Mouse (Mus musculus) midbrain, postnatal 0 days (tissue): Measurements from ENCODE around the gene Pdzd2. TPM values are rescaled to one million over a fixed set of nuclear protein-coding genes. Genes with fewer than 3 reads are reported as not detected.

ENCODE experiments used
- ATAC-seq: fragments of 200-750 bp; cut with Nextera tagmentation; 2 replicates; pipeline ENCODE4 v1.8.0; 2017; ENCODE audit warnings: moderate number of reproducible peaks, mild to moderate bottlenecking, moderate TSS enrichment, moderate library complexity; ENCODE audit not compliant: low FRiP score
- DNase-seq: peaks from one replicate; pipeline ENCODE4 v3.0.0-alpha.2; 2015; ENCODE audit warnings: low spot score
- H3K27ac ChIP-seq: fragments of 300-500 bp; sonication (generic); 2 replicates; pipeline ENCODE4 v1.5.1; 2014; ENCODE audit warnings: low read depth, mild to moderate bottlenecking, low read length, mixed read lengths
- H3K27me3 ChIP-seq: fragments of 300-500 bp; sonication (generic); 2 replicates; pipeline ENCODE4 v1.6.1; 2014; ENCODE audit warnings: low read length, control low read depth, mixed read lengths; ENCODE audit not compliant: insufficient read depth
- H3K36me3 ChIP-seq: fragments of 300-500 bp; sonication (generic); 2 replicates; pipeline ENCODE4 v1.6.1; 2014; ENCODE audit warnings: low read length, control low read depth, mixed read lengths; ENCODE audit not compliant: insufficient read depth
- H3K4me1 ChIP-seq: fragments of 300-500 bp; sonication (generic); 2 replicates; pipeline ENCODE4 v1.6.1; 2014; ENCODE audit warnings: mild to moderate bottlenecking, control low read depth, antibody characterized with exemption, low read length, mixed read lengths; ENCODE audit not compliant: insufficient read depth
- H3K4me2 ChIP-seq: fragments of 300-500 bp; sonication (generic); 2 replicates; pipeline ENCODE4 v1.6.1; 2014; ENCODE audit warnings: low read depth, mild to moderate bottlenecking, low read length, mixed read lengths; ENCODE audit not compliant: poor library complexity, severe bottlenecking
- H3K4me3 ChIP-seq: fragments of 300-500 bp; sonication (generic); 2 replicates; pipeline ENCODE4 v1.5.1; 2014; ENCODE audit warnings: low read depth, mild to moderate bottlenecking, low read length, moderate library complexity
- H3K9ac ChIP-seq: fragments of 300-500 bp; sonication (generic); replicated peaks from 2 replicates; pipeline ENCODE4 v1.6.1; 2014; ENCODE audit warnings: mild to moderate bottlenecking, low read length, moderate library complexity, mixed read lengths; ENCODE audit not compliant: poor library complexity, severe bottlenecking
- H3K9me3 ChIP-seq: fragments of 300-500 bp; sonication (generic); 2 replicates; pipeline ENCODE4 v1.6.1; 2016; ENCODE audit warnings: low read length, control low read depth
- CTCF ChIP-seq: IDR thresholded peaks from 2 replicates; pipeline ENCODE4 v1.5.1; 2016; ENCODE audit warnings: antibody characterized with exemption, mild to moderate bottlenecking
- WGBS: fragments of 180-500 bp; shearing (Covaris S2); extraction: QIAGEN DNeasy Blood & Tissue Kit; methylation state at CpG from one replicate; pipeline ENCODE4 v1.1.7; 2014; 5-methylcytosine and 5-hydroxymethylcytosine counted together
- polyA plus RNA-seq: library from polyadenylated mRNA; unstranded; fragments of >200 nt; fragmentation: Nextera tagmentation; extraction: Ambion mirVana; gene quantifications from 2 replicates; pipeline ENCODE4 v1.2.1, GENCODE M21; 2015
- total RNA-seq: library from RNA; depleted of rRNA; stranded (reverse); fragments of >200 nt; gene quantifications from 2 replicates; pipeline ENCODE4 v1.2.3, GENCODE M21; 2014

Pdzd2 gene
- total and polyA plus RNA-seq, 2 experiments from 2014 or later: 15.8 to 29.8 TPM

DNA sequence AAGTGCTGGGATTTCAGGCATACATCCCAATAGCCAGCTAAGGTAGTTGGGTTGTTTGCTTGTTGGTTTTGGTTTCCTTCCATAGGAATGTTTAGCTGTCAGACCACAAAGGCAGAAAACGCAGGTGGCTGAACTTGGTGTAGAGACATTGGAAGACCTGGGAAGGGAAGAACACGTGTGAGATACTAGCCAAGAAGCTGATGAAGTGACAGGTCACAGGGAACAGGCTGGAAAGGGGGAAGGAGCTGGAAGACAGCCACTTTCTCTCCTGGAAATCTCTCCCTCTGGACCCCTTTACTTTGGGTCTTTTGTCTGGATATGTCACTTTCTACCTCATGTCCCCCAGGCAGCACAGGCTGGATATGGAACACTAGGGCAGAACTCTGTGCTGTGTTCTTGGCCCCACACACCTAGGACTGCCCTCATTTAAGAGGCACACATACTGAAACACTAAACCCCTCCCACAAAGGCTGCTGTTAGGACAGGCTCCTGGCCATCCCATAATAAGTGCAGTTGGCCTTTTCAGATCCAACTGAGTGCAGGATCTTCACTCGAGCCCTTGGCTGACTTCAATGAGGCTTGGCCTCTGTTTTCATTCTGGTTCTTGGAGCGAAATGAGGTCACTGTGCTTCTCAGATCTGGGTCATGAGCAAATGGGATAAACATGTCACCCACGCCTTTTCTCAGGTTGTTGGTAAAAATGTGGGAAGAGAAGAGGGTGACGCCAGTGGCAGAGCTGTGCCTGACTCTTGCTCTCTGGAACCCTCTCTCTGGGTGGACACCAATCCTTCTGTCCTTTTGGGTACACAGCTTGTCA, 17.8 kb downstream of the Pdzd2 start:
- WGBS: 81% methylated on average over 6 of the region's 6 CpGs

DNA sequence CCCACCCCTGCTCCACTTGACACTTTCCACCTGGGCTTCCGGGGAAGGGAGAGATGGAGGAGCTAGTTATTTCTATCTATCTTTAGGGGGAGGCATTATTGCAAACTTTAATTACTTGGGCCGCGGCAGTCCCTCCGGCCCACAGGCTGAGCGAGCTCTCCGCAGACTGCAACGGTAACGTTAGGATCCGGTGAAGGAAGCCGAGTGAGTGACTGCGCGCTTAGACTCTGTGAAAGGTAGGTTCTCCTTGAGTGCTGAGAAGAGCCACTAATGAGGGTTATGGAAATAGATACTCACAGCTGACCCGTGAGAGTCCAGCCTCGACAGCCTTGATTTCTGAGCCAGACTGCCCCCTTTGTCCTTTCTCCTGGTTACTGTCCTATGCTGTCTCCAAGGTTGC, 20.9 kb downstream of the Pdzd2 start:
- ATAC-seq: no peak
- no peak overlapping the region for H3K4me3 ChIP-seq
- no peaks in the 10 kb centered on the region for H3K9me3 ChIP-seq
- no peaks in the 10 kb centered on the region for H3K4me1 ChIP-seq
- no peak for DNase-seq
- 0 out of 2 replicates have a peak, but pooled peaks cover 3% of the 10 kb centered on the region for H3K36me3 ChIP-seq
- no peak overlapping the region for H3K4me2 ChIP-seq
- H3K27ac ChIP-seq: no peak overlapping the region
- no peak for TF ChIP-seq CTCF
- H3K9ac ChIP-seq: no peak overlapping the region
- no peaks in the 10 kb centered on the region for H3K27me3 ChIP-seq
- 80% methylated on average over 14 of the region's 14 CpGs for WGBS

More for the DNA sequence above, 17.8 kb downstream of the Pdzd2 start:
- no peaks in the 10 kb centered on the region for H3K36me3 ChIP-seq
- no peak overlapping the region for H3K27ac ChIP-seq
- no peak overlapping the region for H3K9ac ChIP-seq
- H3K9me3 ChIP-seq: no peaks in the 10 kb centered on the region
- no peaks in the 10 kb centered on the region for H3K27me3 ChIP-seq
- ATAC-seq: no peak
- no peak overlapping the region for H3K4me2 ChIP-seq
- H3K4me3 ChIP-seq: no peak overlapping the region
- no peak for TF ChIP-seq CTCF
- no peak for DNase-seq
- H3K4me1 ChIP-seq: no peaks in the 10 kb centered on the region

DNA sequence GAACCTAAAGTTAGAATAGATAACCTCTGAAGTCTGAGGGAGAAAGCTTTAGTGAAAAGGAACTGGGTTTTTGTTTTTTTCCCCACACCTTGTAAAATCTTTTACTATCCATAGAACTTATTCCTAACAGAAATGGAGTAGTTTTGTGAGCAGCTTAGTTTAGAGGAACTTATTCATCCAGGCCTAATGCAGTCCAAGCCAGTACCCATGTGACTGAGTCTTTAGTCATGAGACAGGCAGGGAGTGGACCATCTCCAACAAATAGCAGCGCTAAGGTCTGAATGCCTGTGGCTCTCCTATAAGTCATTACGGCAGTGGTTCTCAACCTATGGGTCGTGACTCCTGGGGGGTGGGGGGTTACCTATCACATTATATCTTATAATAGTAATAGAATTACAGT, 22.3 kb downstream of the Pdzd2 start:
- TF ChIP-seq CTCF: no peak
- no peak for ATAC-seq
- Histone ChIP-seq H3K4me1 (no peaks in the 10 kb centered on the region), H3K4me3 (no peak overlapping the region), H3K9me3 (no peaks in the 10 kb centered on the region), H3K27me3 (no peaks in the 10 kb centered on the region), H3K36me3 (0 out of 2 replicates have a peak, but pooled peaks cover 3% of the 10 kb centered on the region), H3K9ac (no peak overlapping the region), H3K27ac (no peak overlapping the region), H3K4me2 (no peak overlapping the region)
- 83% methylated on average over 3 of the region's 3 CpGs for WGBS
- DNase-seq: no peak

DNA sequence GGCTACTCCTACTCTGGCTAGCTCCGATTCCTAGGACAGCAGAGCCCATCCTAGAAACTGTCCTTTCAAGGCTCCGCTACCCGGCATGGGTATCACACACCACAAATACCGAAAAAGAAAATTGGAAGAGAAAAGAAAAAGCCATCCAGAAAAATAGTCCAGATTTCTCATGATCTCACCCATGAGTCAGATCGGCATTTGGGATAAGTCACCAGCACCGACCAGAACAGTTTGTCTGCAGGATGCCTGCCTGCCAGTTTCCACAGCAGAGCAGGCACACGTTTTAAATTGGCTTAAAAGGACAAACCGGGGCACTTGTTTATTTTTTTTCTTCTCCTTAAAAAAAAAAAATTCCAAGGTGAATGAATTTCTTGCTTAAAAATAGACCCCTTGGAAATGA, 22.8 kb downstream of the Pdzd2 start:
- DNase-seq (no peak), ATAC-seq (no peak)
- Histone ChIP-seq H3K9me3 (no peaks in the 10 kb centered on the region), H3K4me2 (no peak overlapping the region), H3K27me3 (no peaks in the 10 kb centered on the region), H3K27ac (no peak overlapping the region), H3K9ac (no peak overlapping the region), H3K36me3 (0 out of 2 replicates have a peak, but pooled peaks cover 3% of the 10 kb centered on the region), H3K4me1 (no peaks in the 10 kb centered on the region), H3K4me3 (no peak overlapping the region)
- no peak for TF ChIP-seq CTCF
- 80% methylated on average over 8 of the region's 8 CpGs for WGBS

DNA sequence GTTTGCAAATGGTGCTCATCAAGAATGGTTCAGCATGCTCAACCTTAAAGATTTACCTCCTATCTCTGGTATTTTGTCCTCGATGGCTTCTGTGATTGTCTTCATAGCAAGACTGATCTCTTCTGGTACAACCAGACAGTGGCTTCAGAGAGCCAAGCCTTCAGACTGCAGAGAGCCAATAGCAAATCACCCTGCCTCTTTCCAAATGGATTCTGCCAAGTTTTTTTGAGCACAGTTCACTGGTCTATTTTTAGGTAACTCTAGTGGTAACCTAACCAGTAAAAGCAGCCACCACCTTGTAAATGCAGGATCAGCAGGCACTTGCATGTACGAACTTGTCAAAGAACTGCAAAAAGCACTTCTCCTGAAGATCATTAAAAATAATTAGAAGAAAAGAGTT, 25.4 kb downstream of the Pdzd2 start:
- Histone ChIP-seq H3K27me3 (no peaks in the 10 kb centered on the region), H3K9me3 (no peaks in the 10 kb centered on the region), H3K4me2 (no peak overlapping the region), H3K36me3 (0 out of 2 replicates have a peak, but pooled peaks cover 5% of the 10 kb centered on the region), H3K27ac (no peak overlapping the region), H3K4me3 (no peak overlapping the region), H3K9ac (no peak overlapping the region), H3K4me1 (no peaks in the 10 kb centered on the region)
- ATAC-seq: no peak
- WGBS: 89% methylated on average over 2 of the region's 2 CpGs
- DNase-seq: no peak
- no peak for TF ChIP-seq CTCF

DNA sequence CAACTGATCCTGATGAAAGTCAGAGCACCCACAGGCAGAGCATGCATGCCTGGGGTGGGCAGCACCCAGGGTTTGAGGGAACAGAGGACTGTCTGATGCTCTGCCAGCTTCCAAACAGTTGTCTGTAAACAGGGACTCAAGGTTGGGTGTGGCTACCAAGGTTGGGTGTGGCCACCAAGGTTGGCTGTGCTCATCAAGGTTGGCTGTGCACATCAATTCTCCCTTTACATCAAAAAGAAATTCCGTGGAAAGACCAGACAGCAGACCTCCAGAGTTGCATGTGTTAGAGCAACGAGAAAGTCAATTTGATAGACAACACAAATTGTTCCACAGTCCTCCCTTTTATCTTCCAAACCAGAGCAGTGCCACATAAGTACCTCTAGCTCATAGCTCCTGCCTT, 26.5 kb downstream of the Pdzd2 start:
- no peak overlapping the region for H3K27ac ChIP-seq
- H3K27me3 ChIP-seq: no peaks in the 10 kb centered on the region
- no peaks in the 10 kb centered on the region for H3K9me3 ChIP-seq
- H3K4me3 ChIP-seq: no peak overlapping the region
- H3K9ac ChIP-seq: no peak overlapping the region
- no peaks in the 10 kb centered on the region for H3K4me1 ChIP-seq
- 0 out of 2 replicates have a peak, but pooled peaks cover 5% of the 10 kb centered on the region for H3K36me3 ChIP-seq
- 68% methylated on average over 2 of the region's 2 CpGs for WGBS
- DNase-seq: no peak
- no peak for ATAC-seq
- H3K4me2 ChIP-seq: no peak overlapping the region
- no peak for TF ChIP-seq CTCF
